Mouse (Mus musculus): ENCODE results near the gene Rab31.

DNA sequence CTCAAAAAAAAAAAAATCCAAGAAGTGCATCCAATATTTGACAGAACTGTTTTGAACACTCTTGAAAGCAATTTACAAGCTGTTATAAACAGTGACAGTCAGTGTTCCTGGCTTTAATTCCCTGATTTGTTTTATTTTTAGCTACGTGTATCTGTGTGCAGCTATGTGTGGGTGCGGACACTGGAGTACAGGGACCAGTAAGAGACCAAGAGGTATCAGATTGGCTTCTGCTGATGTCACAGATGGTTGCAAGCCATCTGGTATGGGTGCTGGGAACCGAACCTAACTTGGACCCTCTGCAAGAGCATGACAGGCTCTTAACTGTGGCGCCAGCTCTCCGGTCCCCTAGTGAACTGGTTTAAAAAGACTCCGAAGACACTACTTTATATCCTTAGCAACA, 19.4 kb downstream of the Rab31 start:
- TF ChIP-seq E2F4 (IDR thresholded peaks at IDR 0.05; ENCODE audit: insufficient replicate concordance, low read depth, low read length) (no peak), CTCF (conservative IDR thresholded peaks at IDR 0.05 in 1 of 2, IDR thresholded peaks at IDR 0.05 in 1 of 2; ENCODE audit: low read depth in 2 of 2, low read length in 2 of 2) (no peak), USF1 (IDR thresholded peaks at IDR 0.05; ENCODE audit: low read depth, low read length) (no peak), MYC (IDR thresholded peaks at IDR 0.05; ENCODE audit: low read depth, low read length) (no peak), EP300 (IDR thresholded peaks at IDR 0.05; ENCODE audit: low read length) (no peak), ELF1 (IDR thresholded peaks at IDR 0.05; ENCODE audit: low read depth, low read length) (no peak), MAX (IDR thresholded peaks at IDR 0.05; ENCODE audit: low read length) (no peak), POLR2A (IDR thresholded peaks at IDR 0.05; ENCODE audit: low read depth, low read length) (no peak)

Measured in CH12.LX (cell line).